Mouse (Mus musculus): ENCODE data around the gene Cdt1. TPM values are rescaled to one million over a fixed set of nuclear protein-coding genes. Genes with fewer than 3 reads are reported as not detected.

Cdt1 gene
- total and polyA plus RNA-seq, 3 experiments, result 46.0 to 67.3 (median 50.0) TPM

GRCm38 (mm10) chr8:122580926-122581325 is 13.1 kb downstream of the Cdt1 start:
- in situ Hi-C loops (cut with MboI; ENCODE audit: low pct_ligation_motif_present, low pct_unique_long_range_greater_than_20kb, low sequenced_read_pairs), result no loop called here
- DNase-seq (ENCODE audit: extremely low read depth), result no peak

GRCm38 (mm10) chr8:122584981-122585380 is 17.2 kb downstream of the Cdt1 start:
- H3K79me2 ChIP-seq (replicated peaks; ENCODE audit: control insufficient read depth, extremely low read depth, insufficient read depth, poor library complexity, severe bottlenecking), result no peaks in the 10 kb centered on the region
- no peak for TF ChIP-seq SMC3 (IDR thresholded peaks at IDR 0.05; ENCODE audit: low read depth, low read length)
- TF ChIP-seq JUND (conservative IDR thresholded peaks at IDR 0.05; ENCODE audit: low read depth, low read length), result no peak
- TF ChIP-seq ZMIZ1 (IDR thresholded peaks at IDR 0.05; ENCODE audit: low read depth, low read length), result no peak
- no peak for TF ChIP-seq KAT2A (IDR thresholded peaks at IDR 0.05; ENCODE audit: insufficient replicate concordance, low read length)
- DNase-seq (ENCODE audit: extremely low read depth), result no peak
- H3K4me1 ChIP-seq (ENCODE audit: control insufficient read depth in 1 of 2, insufficient read depth in 2 of 2), result peaks cover 0 to 3% of the 10 kb centered on the region in 2 experiments; a peak in 1 of 4 replicates
- no peak overlapping the region for H3K9ac ChIP-seq (ENCODE audit: insufficient read depth, low read depth)
- no peak overlapping the region for H3K27ac ChIP-seq (ENCODE audit: insufficient read depth, low read depth)
- H3K27me3 ChIP-seq (replicated peaks), result no peaks in the 10 kb centered on the region
- peaks cover 14 to 78% of the 10 kb centered on the region in 2 experiments for H3K36me3 ChIP-seq (replicated peaks in 1 of 2; ENCODE audit: control insufficient read depth in 1 of 2, insufficient read depth in 1 of 2, low read length in 1 of 2)
- in situ Hi-C loops (cut with MboI; ENCODE audit: low pct_ligation_motif_present, low pct_unique_long_range_greater_than_20kb, low sequenced_read_pairs) (no loop called here), dilution Hi-C loops (cut with MboI; ENCODE audit: extremely low pct_ligation_motif_present, extremely low pct_unique_long_range_greater_than_20kb, low sequenced_read_pairs) (no loop called here)
- no peak overlapping the region for H3K4me2 ChIP-seq (ENCODE audit: insufficient read depth, low read depth, poor library complexity, severe bottlenecking)
- H3K4me3 ChIP-seq (replicated peaks in 1 of 3; ENCODE audit: low read depth in 2 of 3, low read length in 2 of 3, poor library complexity in 1 of 3), result no peak overlapping the region
- no peaks in the 10 kb centered on the region for H3K9me3 ChIP-seq (replicated peaks; ENCODE audit: low read length)

More at GRCm38 (mm10) chr8:122580926-122581325, 13.1 kb downstream of the Cdt1 start:
- peaks cover 7% of the 10 kb centered on the region in 2 experiments for H3K4me1 ChIP-seq (ENCODE audit: control insufficient read depth in 1 of 2, insufficient read depth in 2 of 2)
- TF ChIP-seq USF1 (IDR thresholded peaks at IDR 0.05; ENCODE audit: low read depth, low read length) (no peak), NRF1 (IDR thresholded peaks at IDR 0.05; ENCODE audit: low read depth, low read length) (no peak), UBTF (IDR thresholded peaks at IDR 0.05; ENCODE audit: low read depth, low read length) (no peak), MXI1 (IDR thresholded peaks at IDR 0.05; ENCODE audit: low read depth, low read length) (no peak), CHD2 (IDR thresholded peaks at IDR 0.05; ENCODE audit: low read length) (no peak), MAZ (IDR thresholded peaks at IDR 0.05; ENCODE audit: low read depth, low read length) (no peak), SIN3A (IDR thresholded peaks at IDR 0.05; ENCODE audit: low read length) (no peak), HCFC1 (IDR thresholded peaks at IDR 0.05; ENCODE audit: low read depth, low read length) (no peak), ZC3H11A (IDR thresholded peaks at IDR 0.05; ENCODE audit: low read depth, low read length) (no peak), USF2 (conservative IDR thresholded peaks at IDR 0.05; ENCODE audit: low read depth, low read length) (no peak), NELFE (IDR thresholded peaks at IDR 0.05; ENCODE audit: low read depth, low read length) (no peak), POLR2AphosphoS2 (IDR thresholded peaks at IDR 0.05; ENCODE audit: low read depth, low read length) (no peak), TBP (conservative IDR thresholded peaks at IDR 0.05; ENCODE audit: low read depth, low read length) (no peak), JUN (IDR thresholded peaks at IDR 0.05; ENCODE audit: insufficient read depth, low read depth, low read length) (no peak), SMC3 (IDR thresholded peaks at IDR 0.05; ENCODE audit: low read depth, low read length) (no peak), ETS1 (conservative IDR thresholded peaks at IDR 0.05; ENCODE audit: low read depth, low read length) (no peak), CHD1 (IDR thresholded peaks at IDR 0.05; ENCODE audit: low read depth, low read length) (no peak), PAX5 (IDR thresholded peaks at IDR 0.05; ENCODE audit: low read length) (no peak)
- H3K36me3 ChIP-seq (replicated peaks in 1 of 2; ENCODE audit: control insufficient read depth in 1 of 2, insufficient read depth in 1 of 2, low read length in 1 of 2), result peaks cover 10 to 71% of the 10 kb centered on the region in 2 experiments
- H3K4me3 ChIP-seq (replicated peaks in 1 of 3; ENCODE audit: low read depth in 2 of 3, low read length in 2 of 3, poor library complexity in 1 of 3), result no peak overlapping the region
- H3K79me2 ChIP-seq (replicated peaks; ENCODE audit: control insufficient read depth, extremely low read depth, insufficient read depth, poor library complexity, severe bottlenecking), result peaks cover 5% of the 10 kb centered on the region; the same call in 1 of the 2 replicates
- no peak overlapping the region for H3K9ac ChIP-seq (ENCODE audit: insufficient read depth, low read depth)
- H3K4me2 ChIP-seq (ENCODE audit: insufficient read depth, low read depth, poor library complexity, severe bottlenecking), result no peak overlapping the region
- dilution Hi-C loops (cut with MboI; ENCODE audit: extremely low pct_ligation_motif_present, extremely low pct_unique_long_range_greater_than_20kb, low sequenced_read_pairs), result no loop called here
- H3K27ac ChIP-seq (ENCODE audit: insufficient read depth, low read depth), result no peak overlapping the region
- no peaks in the 10 kb centered on the region for H3K9me3 ChIP-seq (replicated peaks; ENCODE audit: low read length)
- H3K27me3 ChIP-seq (replicated peaks), result no peaks in the 10 kb centered on the region

Measured in CH12.LX (cell line).